Mouse (Mus musculus) kidney, adult 2 months (tissue): ENCODE results near the gene Spg7. TPM values are rescaled to one million over a fixed set of nuclear protein-coding genes. Genes with fewer than 3 reads are reported as not detected.
A peak's percentile ranks its signal among the peaks of the same experiment; 100 is the strongest.

Source experiments
- DNase-seq: peaks from one replicate; pipeline ENCODE4 v3.0.0; 2021
- H3K27ac ChIP-seq: fragments of 200-500 bp; 2 replicates; pipeline ENCODE4 v1.5.1; 2012; ENCODE audit warnings: low read depth, low read length, control low read depth, inconsistent platforms; ENCODE audit not compliant: insufficient read depth
- H3K27me3 ChIP-seq: fragments of 200-500 bp; replicated peaks from 2 replicates; pipeline ENCODE4 v1.6.1; 2012; ENCODE audit warnings: mild to moderate bottlenecking, moderate library complexity, low read length, inconsistent platforms; ENCODE audit not compliant: control insufficient read depth, insufficient read depth
- H3K36me3 ChIP-seq: fragments of 200-500 bp; 2 replicates; pipeline ENCODE4 v1.6.1; 2012; ENCODE audit warnings: mild to moderate bottlenecking, moderate library complexity, low read length, inconsistent platforms; ENCODE audit not compliant: control insufficient read depth, insufficient read depth
- H3K4me1 ChIP-seq: fragments of 200-500 bp; 2 replicates; pipeline ENCODE4 v1.6.1; 2011; ENCODE audit warnings: low read length; ENCODE audit not compliant: control insufficient read depth, insufficient read depth
- H3K4me3 ChIP-seq: fragments of 200-500 bp; 2 replicates; pipeline ENCODE4 v1.5.1; 2011; ENCODE audit warnings: mild to moderate bottlenecking, low read depth, low read length, control low read depth; ENCODE audit not compliant: insufficient read depth
- CTCF ChIP-seq: fragments of 200-500 bp; conservative IDR thresholded peaks from 2 replicates; pipeline ENCODE4 v1.5.1; 2011; ENCODE audit warnings: low read depth, mild to moderate bottlenecking, control low read depth, low read length, moderate library complexity, mixed read lengths; ENCODE audit not compliant: insufficient read depth, insufficient read length
- POLR2A ChIP-seq: fragments of 200-500 bp; IDR thresholded peaks from one replicate; pipeline ENCODE4 v1.6.1; 2011; ENCODE audit warnings: low read depth, low read length, control low read depth
- WGBS: fragments of 180-500 bp; shearing (Covaris S2); methylation state at CpG from one replicate; pipeline ENCODE4 v1.1.7; 2018; 5-methylcytosine and 5-hydroxymethylcytosine counted together
- polyA plus RNA-seq: library from polyadenylated mRNA; depleted of rRNA; stranded (reverse); fragments of >200 nt; gene quantifications from 2 replicates; pipeline ENCODE4 v1.2.3, GENCODE M21; 2012; rRNA removed

Gene Spg7
- polyA plus RNA-seq = 137 and 150 TPM in 2 replicates

- Histone ChIP-seq H3K4me3 (no peak within 1 kb of the TSS), H3K27me3 (no peaks in the 10 kb centered on the region), H3K27ac (no peak within 1 kb of the TSS), H3K4me1 (peaks cover 17% of the 10 kb centered on the region; the same call in 1 of the 2 replicates), H3K36me3 (no peaks in the 10 kb centered on the region)
- no peak for TF ChIP-seq CTCF
- no peak for TF ChIP-seq POLR2A
- WGBS = 76% methylated on average over 7 of the region's 7 CpGs
- no peak for DNase-seq
Measured at GRCm38 (mm10) chr8:123062721-123063120, at the start of gene Spg7. Spg7 (plus strand) TSS chr8:123062942.

GRCm38 (mm10) chr8:123014429-123014828 is 48.3 kb upstream of the Spg7 start:
- Histone ChIP-seq H3K36me3 (no peaks in the 10 kb centered on the region), H3K4me1 (peaks cover 32% of the 10 kb centered on the region), H3K4me3 (no peak overlapping the region), H3K27me3 (no peaks in the 10 kb centered on the region), H3K27ac (no peak overlapping the region)
- 51% methylated on average over 7 of the region's 7 CpGs for whole genome bisulfite sequencing
- TF ChIP-seq CTCF (no peak), POLR2A (no peak)
- DNase-seq = no peak

- H3K4me3 ChIP-seq = no peak overlapping the region
- no peak for TF ChIP-seq POLR2A
- TF ChIP-seq CTCF = no peak
- peaks cover 27% of the 10 kb centered on the region for H3K4me1 ChIP-seq
- DNase-seq = no peak
- H3K36me3 ChIP-seq = no peaks in the 10 kb centered on the region
- no peaks in the 10 kb centered on the region for H3K27me3 ChIP-seq
- H3K27ac ChIP-seq = no peak overlapping the region
- WGBS = 26% methylated on average over 3 of the region's 3 CpGs
Measured at GRCm38 (mm10) chr8:123015074-123015473, 47.7 kb upstream of the Spg7 start.

DNA sequence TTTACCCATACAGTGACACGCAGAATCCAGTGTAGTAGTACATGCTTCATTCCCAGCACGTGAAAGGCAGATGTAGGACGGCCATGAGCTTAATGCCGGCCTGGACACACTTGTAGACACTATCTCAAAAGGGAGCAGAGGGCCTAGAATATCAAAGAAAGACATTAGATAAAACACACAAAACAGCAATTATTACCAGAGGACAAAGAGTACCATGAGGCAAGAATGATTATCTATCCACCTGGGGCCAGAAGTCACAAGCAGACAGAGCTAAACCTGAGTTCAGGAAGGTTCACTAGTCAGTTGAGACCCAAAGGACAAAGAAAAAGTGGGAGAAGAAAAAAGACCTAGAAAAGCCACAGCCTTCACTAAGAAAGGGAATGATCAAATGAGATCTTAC is 45.6 kb upstream of the Spg7 start:
- TF ChIP-seq POLR2A = no peak
- no peak overlapping the region for H3K27ac ChIP-seq
- DNase-seq = no peak
- H3K4me1 ChIP-seq = peaks cover 29% of the 10 kb centered on the region
- H3K4me3 ChIP-seq = no peak overlapping the region
- H3K27me3 ChIP-seq = no peaks in the 10 kb centered on the region
- H3K36me3 ChIP-seq = no peaks in the 10 kb centered on the region
- WGBS = 97% methylated on average over 4 of the region's 4 CpGs

- Histone ChIP-seq H3K27ac (no peak overlapping the region), H3K4me1 (peaks cover 34% of the 10 kb centered on the region), H3K4me3 (no peak overlapping the region), H3K27me3 (no peaks in the 10 kb centered on the region), H3K36me3 (no peaks in the 10 kb centered on the region)
- DNase-seq = peak; percentile 30
- 42% methylated on average over 4 of the region's 4 CpGs for WGBS
- TF ChIP-seq CTCF (no peak), POLR2A (no peak)
Measured at GRCm38 (mm10) chr8:123018484-123019164, 44.1 kb upstream of the Spg7 start.

DNA sequence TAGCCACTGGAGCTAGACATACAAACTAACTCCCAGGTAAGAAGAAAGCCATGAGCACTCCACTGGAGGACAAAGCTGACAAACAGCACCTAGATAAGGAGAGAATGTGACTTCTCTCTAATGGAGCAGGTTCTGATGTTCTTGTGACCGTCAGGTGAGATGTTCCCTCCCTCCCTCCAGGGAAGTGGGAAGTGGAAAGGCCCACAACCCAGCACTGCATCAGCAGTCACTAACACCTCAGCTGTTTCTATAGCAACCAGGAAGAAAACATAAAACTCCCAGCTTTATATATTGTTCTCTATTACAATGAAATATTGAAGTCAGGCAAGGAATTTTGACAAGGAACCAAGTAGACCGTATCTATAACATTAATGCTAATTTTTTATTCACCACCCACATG is 42.7 kb upstream of the Spg7 start:
- TF ChIP-seq CTCF = no peak
- no peak for TF ChIP-seq POLR2A
- DNase-seq = no peak
- H3K4me3 ChIP-seq = no peak overlapping the region
- no peak overlapping the region for H3K27ac ChIP-seq
- H3K36me3 ChIP-seq = no peaks in the 10 kb centered on the region
- peaks cover 27% of the 10 kb centered on the region for H3K4me1 ChIP-seq
- WGBS = 46% methylated on average over 2 of the region's 2 CpGs
- no peaks in the 10 kb centered on the region for H3K27me3 ChIP-seq

- no peak for DNase-seq
- Histone ChIP-seq H3K27me3 (no peaks in the 10 kb centered on the region), H3K4me3 (no peak overlapping the region), H3K27ac (no peak overlapping the region), H3K36me3 (no peaks in the 10 kb centered on the region), H3K4me1 (peaks cover 30% of the 10 kb centered on the region)
- 60% methylated on average over 2 of the region's 2 CpGs for WGBS
- TF ChIP-seq CTCF (no peak), POLR2A (no peak)
Measured at GRCm38 (mm10) chr8:123020859-123021258, 41.9 kb upstream of the Spg7 start.
